Mouse (Mus musculus): Measurements from ENCODE around the gene Mmp15.

Gene Mmp15

GRCm38 (mm10) chr8:95341721-95342120 is 10.3 kb upstream of the Mmp15 start:
- no peak for DNase-seq (ENCODE audit: low read depth, low spot score)

- no peak for DNase-seq (ENCODE audit: low read depth, low spot score)
These were observed 7.4 kb upstream of the Mmp15 start for GRCm38 (mm10) chr8:95344668-95345067.

- DNase-seq (ENCODE audit: low read depth, low spot score): peak; percentile 73
These were observed 5.2 kb upstream of the Mmp15 start for GRCm38 (mm10) chr8:95346643-95347545.

GRCm38 (mm10) chr8:95348356-95348755 is 3.7 kb upstream of the Mmp15 start:
- no peak for DNase-seq (ENCODE audit: low read depth, low spot score)

GRCm38 (mm10) chr8:95348811-95349630 is 3.0 kb upstream of the Mmp15 start:
- DNase-seq (ENCODE audit: low read depth, low spot score): peak; percentile 55

GRCm38 (mm10) chr8:95351461-95351860 is 607 bp upstream of the Mmp15 start:
- DNase-seq (ENCODE audit: low read depth, low spot score): no peak

GRCm38 (mm10) chr8:95352871-95353866 is 1.1 kb downstream of the Mmp15 start:
- DNase-seq (ENCODE audit: low read depth, low spot score): no peak

GRCm38 (mm10) chr8:95354606-95355005 is 2.5 kb downstream of the Mmp15 start:
- no peak for DNase-seq (ENCODE audit: low read depth, low spot score)

- no peak for DNase-seq (ENCODE audit: low read depth, low spot score)
These were observed 6.7 kb downstream of the Mmp15 start for GRCm38 (mm10) chr8:95358550-95359411.

- DNase-seq (ENCODE audit: low read depth, low spot score): no peak
These were observed 8.3 kb downstream of the Mmp15 start for GRCm38 (mm10) chr8:95360181-95361015.

GRCm38 (mm10) chr8:95361016-95361341 is 8.9 kb downstream of the Mmp15 start:
- DNase-seq (ENCODE audit: low read depth, low spot score): no peak

- DNase-seq (ENCODE audit: low read depth, low spot score): no peak
These were observed 10.2 kb downstream of the Mmp15 start for GRCm38 (mm10) chr8:95362272-95362671.

- no peak for DNase-seq (ENCODE audit: low read depth, low spot score)
These were observed 11.8 kb downstream of the Mmp15 start for GRCm38 (mm10) chr8:95363849-95364248.

- peak; percentile 84 for DNase-seq (ENCODE audit: low read depth, low spot score)
These were observed 17.7 kb downstream of the Mmp15 start for GRCm38 (mm10) chr8:95369581-95370326.

- no peak for DNase-seq (ENCODE audit: low read depth, low spot score)
These were observed 21.4 kb downstream of the Mmp15 start for GRCm38 (mm10) chr8:95373389-95374002.

GRCm38 (mm10) chr8:95374429-95374828 is 22.4 kb downstream of the Mmp15 start:
- DNase-seq (ENCODE audit: low read depth, low spot score): no peak

- no peak for DNase-seq (ENCODE audit: low read depth, low spot score)
These were observed 23.4 kb downstream of the Mmp15 start for GRCm38 (mm10) chr8:95375374-95375930.

Measured in CD4-positive, CD25-positive, alpha-beta regulatory T cell, adult 2 months (primary cell).